Mouse (Mus musculus): ENCODE data around the gene Olig3.

DNA sequence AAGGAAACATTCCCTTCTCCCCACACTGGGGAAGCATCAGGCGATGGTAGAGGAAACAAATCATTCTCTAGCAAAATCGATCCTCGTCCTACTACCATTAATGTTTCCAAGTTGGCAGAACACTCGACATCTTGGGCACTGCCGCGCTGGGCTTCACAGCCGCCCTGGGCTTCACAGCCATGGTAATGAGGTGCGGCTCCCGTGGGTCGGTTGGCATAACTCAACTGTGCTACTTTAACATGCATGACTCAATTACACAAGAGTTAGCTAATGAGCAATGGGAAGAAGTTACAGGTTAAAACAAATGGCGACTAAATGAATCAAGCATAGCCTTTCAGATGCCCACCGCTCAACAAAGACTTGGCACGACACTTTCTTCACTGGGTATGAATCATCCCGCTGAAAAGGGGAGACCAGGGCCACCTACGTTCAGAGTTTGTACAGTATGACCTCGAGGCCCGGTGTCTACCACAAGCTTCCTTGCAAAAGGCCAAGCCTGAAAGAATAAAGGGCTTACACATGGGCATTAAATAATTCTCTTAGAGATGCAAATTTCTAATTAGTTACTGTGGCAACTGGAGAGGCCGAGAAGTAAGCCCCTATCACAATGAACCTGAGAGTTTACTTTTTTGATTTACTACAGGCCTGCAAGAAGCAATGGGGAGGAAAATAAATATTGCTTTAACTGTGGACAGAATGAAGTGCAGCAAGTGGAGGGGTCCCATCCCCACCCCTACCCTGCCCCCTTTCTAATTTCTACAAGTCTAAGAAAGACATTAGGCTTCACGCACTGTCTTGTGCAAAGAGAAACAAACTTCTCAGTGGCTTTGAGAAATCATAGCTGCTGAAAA lies 38.1 kb upstream of the Olig3 start:
- no peak for TF ChIP-seq HCFC1 (IDR thresholded peaks at IDR 0.05; ENCODE audit: borderline replicate concordance, insufficient read depth, low read length)
- TF ChIP-seq ZNF384 (IDR thresholded peaks at IDR 0.05; ENCODE audit: low read depth, low read length) = no peak
- TF ChIP-seq MAFK (IDR thresholded peaks at IDR 0.05; ENCODE audit: insufficient read depth, low read depth, low read length) = no peak
- TF ChIP-seq ZC3H11A (IDR thresholded peaks at IDR 0.05; ENCODE audit: borderline replicate concordance, low read depth, low read length) = no peak
- no peak for TF ChIP-seq CHD2 (IDR thresholded peaks at IDR 0.05; ENCODE audit: low read depth, low read length)
